Mouse (Mus musculus) cerebellum, postnatal 14 days (tissue): Measurements from ENCODE around the gene Fnip1.

Experiments
- DNase-seq, 2 experiments: peaks; one replicate each; pipeline ENCODE4 v3.0.0; 2021; ENCODE audit warnings: mixed read lengths in 2 of 2

The Fnip1 gene

GRCm38 (mm10) chr11:54464557-54465244 is 26.7 kb downstream of the Fnip1 start:
- DNase-seq = no peak

DNA sequence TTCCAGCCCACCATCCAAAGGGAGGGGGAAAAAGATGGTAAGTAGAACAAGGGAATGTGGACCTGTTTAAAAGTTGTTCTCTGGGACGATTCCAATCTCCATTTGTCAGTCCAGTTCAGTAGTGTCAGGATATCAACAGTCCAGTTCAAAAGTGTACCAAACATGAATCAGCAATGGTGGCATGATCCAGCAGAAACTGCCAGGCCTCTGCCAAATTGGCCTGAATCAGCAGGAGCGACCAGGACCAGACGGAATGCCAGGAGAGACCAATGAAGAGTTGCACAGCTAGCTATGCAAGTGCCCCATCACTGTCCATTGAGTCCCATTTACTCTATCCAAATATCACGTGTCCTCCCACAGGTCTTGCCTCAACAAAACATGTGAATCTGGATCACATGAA is 34.2 kb downstream of the Fnip1 start:
- no peak for DNase-seq

DNA sequence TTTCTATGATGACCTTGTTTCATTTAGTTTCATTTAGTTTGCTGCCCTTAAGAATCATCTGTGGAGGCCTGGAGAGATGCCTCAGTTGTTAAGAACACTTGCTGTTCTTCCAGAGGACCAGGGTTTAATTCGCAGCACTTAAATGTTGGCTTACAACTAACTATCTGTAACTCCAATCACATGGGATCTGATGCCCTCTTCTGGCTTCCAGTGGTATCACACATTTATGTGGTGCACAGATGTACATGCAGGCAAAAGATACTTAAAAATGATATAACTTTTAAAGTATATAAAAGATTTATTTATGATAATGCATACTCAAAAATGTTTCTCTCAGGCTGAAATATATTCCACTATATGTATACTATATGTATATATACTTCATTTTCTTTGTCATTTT is 40.4 kb downstream of the Fnip1 start:
- peak; percentile 15 to 25 for DNase-seq

DNA sequence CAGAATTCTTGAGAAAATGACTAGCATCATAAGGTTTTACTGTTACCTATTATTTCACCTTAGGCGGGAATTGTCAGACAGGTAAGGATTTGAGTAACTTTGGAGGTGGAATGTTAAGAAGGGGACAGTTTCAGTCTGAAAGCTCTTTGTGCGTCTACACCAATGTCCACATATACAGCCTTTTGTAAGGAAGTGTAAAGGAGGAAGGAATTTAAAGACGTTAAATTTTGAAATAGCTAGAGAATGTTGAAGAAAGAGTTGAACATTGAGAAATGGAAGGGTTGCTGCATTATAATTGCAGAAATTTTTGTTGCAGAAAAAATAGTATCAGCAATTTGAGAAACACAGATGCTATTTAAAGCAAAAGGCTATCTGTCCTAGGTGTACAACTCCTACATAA is 48.0 kb downstream of the Fnip1 start:
- DNase-seq = no peak

DNA sequence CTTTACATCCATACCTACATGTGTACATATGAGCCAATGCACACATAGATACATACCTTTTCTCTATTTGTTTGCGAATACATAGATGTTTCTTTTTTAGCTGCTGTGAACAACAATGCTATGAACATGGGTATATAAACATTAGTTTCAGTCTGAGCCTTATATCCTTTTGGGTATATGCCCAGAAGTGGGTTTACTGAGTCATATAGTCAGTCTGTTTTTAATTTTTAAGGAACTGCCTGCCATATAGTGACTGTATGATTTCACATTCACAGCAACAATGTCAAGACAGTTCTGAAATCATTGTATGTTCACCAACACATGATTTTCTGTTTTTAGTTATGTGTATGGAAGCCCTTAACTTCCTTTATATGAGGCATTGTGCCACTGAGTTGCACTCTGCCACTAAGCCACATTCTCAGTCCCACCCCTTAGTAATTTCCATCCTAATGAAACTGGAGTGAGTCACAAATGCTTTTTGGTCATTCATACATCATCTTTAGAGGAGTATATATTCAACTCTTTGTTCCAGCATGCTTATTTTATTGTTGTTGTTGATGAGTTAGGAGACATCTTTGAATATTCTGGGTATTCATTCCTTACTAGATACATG is 54.1 kb downstream of the Fnip1 start:
- no peak for DNase-seq

DNA sequence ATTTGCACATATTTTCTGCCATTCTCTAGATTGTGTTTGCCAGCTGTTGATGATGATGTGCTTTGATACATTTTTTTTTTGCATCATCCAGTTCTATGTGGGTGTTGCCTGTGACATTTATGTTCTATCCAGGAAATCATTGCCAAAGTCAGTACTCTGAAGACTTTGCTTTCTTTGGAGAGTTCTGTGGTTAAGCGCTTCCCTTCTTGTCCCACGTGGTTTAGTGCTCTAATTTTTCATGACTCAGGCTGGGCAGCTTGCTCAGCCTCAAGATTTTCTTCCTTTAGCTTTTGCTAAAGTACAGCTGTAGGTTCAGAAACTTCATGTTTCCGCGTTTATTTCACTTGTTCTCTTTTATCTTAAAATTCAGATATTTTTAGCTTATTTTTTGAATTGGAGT is 54.6 kb downstream of the Fnip1 start:
- no peak for DNase-seq

DNA sequence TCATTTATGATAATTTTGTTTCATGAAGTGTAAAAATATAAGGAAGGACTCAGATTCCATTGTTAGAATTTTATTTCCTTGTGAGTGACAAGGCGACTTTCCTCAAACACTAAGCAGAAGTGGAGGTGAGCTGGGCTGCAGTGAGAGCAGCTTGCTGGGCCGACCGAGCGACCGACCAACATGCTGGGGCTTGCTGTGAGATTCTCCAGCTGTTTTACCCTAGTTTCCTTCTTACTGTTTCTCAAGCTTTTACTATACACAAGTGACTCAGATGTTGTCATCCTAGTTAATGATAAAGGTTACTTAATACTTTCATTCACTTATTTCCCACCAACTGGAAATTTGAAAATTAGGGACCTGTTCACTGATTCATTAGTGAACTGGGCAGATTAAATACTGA is 61.8 kb downstream of the Fnip1 start:
- DNase-seq = no peak

DNA sequence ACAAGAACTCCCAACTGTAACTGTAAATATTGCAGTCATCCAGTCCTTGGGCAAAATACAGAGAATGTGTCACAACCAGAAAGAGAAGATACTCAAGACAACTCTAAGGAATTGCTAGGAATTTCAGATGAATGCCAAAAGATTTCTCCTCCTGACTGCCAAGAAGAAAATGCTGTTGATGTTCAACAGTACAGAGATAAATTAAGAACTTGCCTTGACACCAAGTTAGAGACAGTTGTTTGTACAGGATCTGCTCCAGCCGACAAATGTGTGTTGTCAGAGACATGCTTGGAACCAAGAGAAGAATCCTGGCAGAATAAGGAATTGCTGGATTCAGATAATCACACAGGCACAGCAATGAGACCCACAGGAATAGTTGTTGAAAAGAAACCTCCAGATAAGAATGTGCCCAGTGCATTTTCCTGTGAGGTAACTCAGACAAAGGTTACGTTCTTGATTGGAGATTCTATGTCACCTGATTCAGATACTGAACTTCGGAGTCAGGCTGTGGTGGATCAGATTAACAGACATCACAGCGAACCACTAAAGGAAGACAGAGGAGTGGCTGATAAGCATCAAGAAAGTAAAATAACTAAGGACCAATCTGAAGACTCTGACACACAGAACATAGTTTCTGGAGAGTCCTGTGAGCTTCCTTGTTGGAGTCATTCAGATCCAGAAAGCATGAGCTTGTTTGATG is 64.7 kb downstream of the Fnip1 start:
- DNase-seq = no peak

DNA sequence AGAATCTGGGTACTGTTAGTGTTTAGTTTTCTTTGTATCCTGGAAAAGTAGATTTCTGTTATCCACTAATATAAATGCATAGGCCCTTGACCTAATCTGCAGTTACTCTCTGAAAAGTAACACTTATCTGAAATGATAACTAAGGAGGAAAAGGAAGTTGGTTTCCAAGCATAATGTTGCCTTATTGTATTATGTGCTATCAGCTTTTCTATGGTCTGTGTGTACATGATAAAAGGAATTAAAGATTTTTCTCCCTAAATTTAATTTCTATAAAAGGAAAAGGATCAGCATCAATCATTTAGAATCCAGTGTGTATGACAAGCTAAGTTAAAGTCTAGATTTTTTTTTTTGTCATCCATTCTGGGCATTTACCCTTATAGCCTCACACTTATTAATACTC is 75.6 kb downstream of the Fnip1 start:
- no peak for DNase-seq

DNA sequence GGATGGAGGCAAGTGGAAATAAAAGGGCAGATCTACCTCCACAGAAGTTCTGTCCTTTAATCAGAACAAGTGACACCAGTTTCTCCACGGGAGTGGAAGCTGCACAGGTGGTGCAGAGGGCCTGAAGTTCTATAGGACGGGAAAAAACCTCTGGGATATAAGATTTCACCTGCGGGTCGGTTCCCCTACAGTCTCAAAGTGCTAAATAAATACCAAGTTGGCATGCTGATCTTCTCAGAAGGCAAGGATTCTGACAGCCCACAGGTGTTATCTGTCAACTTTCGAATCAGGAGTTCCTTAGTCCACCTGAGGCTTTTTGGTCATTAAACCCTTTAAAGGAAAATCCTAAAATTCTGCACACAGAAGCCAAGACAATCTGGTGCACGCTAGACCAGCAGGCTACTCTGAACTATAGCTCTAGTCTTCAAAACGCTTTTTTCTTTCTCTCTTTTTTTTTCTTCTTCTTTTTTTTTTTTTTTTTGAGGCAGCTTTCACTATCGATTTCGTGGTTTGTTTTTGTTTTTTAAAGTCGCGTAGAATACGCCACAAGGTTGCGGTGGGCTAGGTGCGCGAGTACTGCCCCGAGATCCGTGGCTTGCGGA is 84.0 kb downstream of the Fnip1 start:
- DNase-seq = peak; percentile 9 to 37

DNA sequence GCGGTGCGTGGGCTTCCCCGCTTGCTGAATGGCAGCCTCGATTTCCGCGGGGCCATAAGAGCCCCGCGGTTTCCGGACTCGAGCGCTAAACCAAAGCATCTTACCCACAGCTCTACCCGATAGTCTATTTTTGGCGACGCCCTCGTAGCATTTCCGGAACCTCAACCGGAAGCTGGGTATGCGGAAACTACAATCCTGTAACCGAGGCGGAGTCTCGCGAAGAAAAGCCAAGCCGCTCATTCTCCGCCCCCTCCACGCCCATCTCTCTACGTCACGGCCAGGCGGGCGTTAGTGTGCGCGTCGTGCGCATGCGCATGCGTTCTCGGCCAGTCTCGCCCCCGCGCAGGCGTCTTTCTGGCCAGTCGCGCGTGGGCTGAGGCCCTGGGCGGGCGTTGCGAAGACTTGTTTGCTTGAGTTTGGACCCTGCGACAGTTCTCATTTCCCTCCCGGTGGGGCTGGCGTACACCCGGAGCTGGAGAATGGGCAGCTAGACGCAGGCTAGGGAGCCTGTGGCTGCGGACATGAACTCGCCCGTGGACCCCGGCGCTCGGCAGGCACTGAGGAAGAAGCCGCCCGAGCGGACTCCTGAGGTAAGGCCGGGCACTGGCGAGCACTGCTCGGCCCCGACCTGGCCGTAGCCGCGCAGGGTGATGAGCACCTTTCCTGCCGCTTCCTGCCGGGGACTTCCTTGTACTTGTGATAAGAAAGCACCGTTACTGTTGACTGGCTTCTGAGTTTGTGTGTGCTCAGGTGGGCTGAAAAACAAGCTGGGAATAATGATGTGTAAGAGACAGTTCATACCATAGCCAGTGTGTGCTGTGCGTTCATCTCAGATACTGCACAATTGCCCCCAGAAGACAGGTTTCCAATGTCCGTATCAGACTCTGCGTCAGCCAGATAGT is 84.8 kb downstream of the Fnip1 start, which contains the start of gene Rapgef6:
TSS of gene Rapgef6 (plus strand) at position 319 of the 902 bp plus-strand sequence.
- peak; percentile 98 to 99 for DNase-seq

DNA sequence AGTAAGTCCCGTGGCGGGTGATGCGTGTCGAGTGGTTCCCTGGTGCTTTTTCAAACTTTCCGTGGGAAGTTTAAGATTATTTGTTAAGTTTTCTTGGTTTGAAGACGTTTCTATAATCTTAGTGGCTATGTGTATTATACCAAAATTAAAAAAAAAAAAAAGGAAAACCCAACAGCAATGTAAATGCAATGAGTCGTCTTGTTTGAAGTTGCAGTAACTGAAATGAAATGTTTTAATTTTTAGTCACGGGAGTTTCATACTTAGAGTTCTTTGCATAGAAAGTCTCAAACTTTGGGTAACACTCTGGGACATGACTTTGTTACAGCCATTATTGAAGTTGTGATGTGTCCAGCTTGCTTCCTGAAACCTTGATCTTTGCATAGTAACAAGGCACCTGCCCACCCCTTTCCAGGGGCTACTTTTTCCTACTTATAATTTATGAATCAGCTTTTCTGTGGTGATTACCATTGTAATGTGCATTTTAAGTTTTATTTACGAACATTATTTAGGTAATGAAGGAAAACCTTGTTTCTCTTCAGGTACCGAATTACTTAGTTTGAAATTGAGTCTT is 85.5 kb downstream of the Fnip1 start:
- DNase-seq = no peak

DNA sequence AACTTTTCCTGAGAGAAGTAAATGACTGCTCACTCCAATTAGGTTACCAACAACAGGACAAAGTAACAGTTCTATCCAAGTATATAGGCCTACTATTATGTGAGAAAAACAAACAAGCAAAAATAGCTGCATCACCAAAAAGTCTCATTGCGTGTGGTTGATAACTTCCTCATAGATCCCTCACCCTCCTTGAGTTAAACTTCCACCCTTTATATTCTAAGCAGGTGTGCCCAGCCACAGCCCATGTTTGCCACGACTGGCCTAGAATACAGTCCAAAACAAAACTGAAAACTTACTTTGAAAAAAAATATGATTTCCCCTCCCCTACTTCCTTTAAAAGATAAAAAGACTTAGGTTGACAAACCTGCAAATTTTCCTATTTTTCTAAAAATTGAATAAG is 90.0 kb downstream of the Fnip1 start:
- no peak for DNase-seq

GRCm38 (mm10) chr11:54530391-54530790 is 92.4 kb downstream of the Fnip1 start:
- DNase-seq = peak; percentile 29 to 45

GRCm38 (mm10) chr11:54530916-54531315 is 92.9 kb downstream of the Fnip1 start:
- no peak for DNase-seq

GRCm38 (mm10) chr11:54533834-54534233 is 95.8 kb downstream of the Fnip1 start:
- DNase-seq = no peak

- DNase-seq = peak; percentile 82 to 86
Observed at GRCm38 (mm10) chr11:54534871-54535270, 96.9 kb downstream of the Fnip1 start.

DNA sequence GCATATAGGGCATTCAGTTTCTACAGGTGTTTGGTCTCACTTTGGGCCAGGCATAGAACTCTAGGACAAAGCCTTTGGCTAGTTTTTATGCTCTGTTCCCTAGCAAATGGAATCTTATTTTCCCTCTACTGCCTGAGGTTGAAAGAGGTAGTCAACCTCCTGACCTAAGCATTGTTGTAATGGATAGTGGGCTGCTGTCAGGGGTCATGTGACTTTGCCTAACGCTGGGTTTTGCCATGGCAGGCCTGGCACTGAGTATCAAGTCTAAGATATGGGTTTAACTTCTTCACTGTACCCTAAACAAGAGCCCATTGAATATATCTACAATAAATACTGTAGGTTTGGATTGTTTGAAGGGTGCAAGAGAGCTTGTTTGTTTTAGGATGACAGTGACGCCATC is 101.0 kb downstream of the Fnip1 start:
- no peak for DNase-seq

GRCm38 (mm10) chr11:54539486-54539885 is 101.5 kb downstream of the Fnip1 start:
- DNase-seq = no peak

DNA sequence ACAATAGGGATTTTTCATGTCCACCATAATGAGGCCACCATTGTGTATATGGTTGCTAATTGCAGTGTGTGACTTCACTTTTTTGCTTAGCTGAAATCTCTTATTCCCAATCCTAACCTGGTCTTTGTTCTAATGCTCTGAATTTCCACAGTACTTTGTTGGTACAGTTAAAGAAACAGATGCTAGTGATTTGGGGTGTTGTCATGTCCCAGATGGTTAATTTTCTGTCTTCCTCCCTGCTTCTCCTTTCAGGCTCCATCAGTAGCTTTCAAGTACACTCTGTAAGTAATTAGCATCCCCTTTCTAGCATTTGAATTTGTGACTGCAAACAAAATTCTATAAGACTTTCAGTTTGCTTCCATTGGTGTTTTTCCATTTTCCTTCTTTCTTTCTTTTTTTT is 102.3 kb downstream of the Fnip1 start:
- no peak for DNase-seq

DNA sequence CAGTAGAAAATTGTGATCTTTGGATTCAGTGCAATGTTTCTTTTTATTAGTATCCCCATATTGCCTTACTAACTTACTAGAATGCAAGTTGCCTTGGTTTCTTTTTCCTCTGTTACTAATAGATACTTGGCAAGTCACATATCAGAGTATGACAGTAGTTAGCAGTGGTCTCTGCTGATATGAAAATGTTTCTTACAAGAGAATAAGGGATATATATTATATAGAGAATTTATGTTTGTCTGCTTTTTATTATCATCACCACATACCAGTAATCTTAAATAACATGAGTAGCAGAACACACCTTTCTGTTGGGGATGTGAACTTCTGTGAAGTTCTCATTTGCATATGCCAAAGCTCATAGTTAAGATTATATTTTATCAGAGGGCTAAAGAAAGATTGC is 104.4 kb downstream of the Fnip1 start:
- DNase-seq = no peak

- no peak for DNase-seq
Observed at GRCm38 (mm10) chr11:54554970-54555369, 117.0 kb downstream of the Fnip1 start.
